Mouse (Mus musculus) ovary, postnatal 10 days (tissue): ENCODE measurements around the gene Nsmce1.
A peak's percentile ranks its signal among the peaks of the same experiment; 100 is the strongest.

Experiments
- DNase-seq: peaks from one replicate; pipeline ENCODE4 v3.0.0; 2022; ENCODE audit warnings: low spot score

Nsmce1 gene

DNA sequence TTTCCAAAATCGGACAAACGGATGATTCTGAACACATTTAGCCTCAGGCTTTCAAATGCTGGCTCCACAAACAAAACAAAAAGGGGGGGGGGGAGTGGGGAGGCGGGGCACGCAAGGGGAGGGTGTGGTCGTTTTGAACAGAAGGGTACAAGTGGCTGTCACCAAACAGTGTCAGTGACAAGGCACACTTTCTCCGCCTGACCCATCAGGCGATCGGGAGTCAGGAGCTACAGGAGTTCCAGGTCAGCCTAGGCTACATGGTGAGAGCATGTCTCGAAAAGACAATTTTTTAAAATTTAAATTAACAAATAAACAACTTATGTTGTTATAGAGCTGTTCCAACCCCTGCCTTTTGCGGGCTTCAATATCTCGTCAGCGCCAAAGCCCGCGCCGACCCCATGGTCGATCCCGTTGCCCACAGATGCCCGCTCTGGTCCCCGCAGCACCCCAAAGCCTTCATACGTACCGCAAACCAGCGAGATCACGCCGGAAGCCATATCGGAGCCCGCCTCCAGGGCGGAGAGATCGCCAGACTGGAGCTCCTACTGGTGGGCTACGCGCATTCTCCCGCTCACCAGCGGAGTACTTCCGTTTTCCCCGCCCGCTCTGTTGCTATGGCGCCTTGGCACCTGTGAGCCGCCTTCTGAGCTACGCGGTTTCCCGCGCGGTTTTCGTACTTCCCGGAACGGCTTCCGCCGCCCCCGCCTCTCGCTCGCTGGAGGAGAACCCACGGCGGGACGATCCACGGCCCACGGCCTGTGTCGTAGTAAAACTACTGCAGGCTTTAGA is at the start of gene Nsmce1:
Gene Nsmce1 (minus strand): TSS at position 650 of the 789 bp plus-strand sequence.
- DNase-seq: peak; percentile 77

DNA sequence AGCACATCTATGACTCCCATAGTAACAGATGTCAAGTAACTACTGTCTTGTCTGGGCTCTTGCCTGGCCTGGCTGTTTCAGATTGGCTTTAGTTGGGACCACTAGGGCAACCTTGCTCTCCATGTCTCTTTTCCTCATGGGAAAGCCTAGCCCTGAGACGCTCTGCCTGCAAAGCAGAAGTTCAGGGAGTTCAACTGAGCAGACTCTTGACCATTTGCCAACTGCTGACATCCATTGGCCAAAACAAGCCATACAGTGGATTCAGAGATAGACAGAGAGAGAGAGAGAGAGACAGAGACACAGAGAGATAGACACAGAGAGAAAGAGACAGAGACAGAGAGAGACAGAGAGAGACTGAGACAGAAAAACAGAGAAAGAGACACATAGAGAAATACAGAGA is 49.6 kb upstream of the Nsmce1 start:
- DNase-seq: no peak

DNA sequence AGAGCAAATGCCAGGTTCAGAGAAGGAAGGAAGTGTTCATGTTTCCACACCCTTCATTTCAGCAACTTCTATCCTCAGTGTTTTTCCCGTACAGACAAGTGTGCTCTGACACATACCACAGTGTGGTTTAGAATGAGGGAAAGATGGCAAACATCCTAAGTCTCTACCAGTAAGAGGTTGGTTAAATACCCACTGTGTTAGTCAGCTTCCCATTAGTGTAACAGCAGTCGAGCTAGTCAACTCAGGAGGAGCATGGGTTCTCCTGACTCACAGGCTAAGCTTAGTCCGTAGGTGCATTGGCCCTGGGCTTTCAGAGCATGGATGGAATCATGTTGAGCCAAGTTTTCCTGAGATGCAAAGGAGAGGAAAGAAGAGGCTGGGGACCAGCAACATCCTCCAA is 48.0 kb upstream of the Nsmce1 start:
- DNase-seq: no peak

DNA sequence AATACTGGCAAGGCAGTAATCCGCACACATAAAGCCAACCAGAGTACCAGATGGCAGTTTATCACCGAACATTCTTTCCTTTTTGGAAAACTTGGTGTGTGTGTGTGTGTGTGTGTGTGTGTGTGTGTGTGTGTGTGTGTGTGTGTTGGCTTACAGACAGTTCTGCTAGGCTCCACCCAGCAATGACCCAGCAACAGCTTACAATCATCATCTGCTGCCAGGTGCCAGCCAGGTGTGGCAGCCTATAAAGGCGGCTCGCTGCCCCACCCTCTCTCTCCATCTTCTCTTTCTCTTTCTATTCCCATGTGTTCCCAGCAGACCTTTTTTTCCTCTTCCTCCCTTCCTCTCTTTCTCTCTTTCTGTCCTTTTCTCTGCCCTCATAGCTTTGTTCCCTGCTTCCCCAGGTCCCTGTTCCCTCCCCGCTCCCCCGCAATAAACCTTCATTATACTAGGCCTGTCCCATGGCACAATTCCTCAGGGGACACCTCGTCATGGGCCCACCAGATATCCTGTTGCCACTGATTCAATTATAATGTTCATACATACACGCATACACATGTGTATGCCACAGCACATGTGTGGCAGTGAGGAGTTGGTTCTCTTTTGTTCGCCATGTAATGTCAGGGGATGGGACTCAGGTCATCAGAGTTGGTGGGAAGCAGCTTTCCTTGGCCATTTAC is 36.6 kb upstream of the Nsmce1 start:
- DNase-seq: no peak

DNA sequence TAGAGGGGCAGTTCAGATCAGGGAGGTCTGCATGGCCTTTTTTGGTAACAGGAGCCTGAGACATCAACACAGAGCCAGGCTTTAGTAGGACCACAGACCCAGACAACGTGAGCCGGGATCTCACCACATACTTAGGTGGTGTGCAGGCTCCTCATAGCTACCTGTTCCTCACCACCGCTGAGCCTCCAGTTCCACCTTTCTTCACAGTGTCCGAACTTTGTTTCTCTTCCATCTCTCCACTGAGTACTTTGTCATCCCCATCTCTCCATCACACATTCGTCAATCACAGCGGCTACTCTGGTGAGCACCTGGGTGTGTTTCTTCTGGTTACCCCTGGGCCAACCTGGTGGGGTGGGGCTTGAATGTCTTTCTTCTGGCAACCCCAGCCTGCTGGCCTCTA is 35.8 kb upstream of the Nsmce1 start:
- no peak for DNase-seq

GRCm38 (mm10) chr7:125523051-125523450 is 31.7 kb upstream of the Nsmce1 start:
- DNase-seq: no peak

DNA sequence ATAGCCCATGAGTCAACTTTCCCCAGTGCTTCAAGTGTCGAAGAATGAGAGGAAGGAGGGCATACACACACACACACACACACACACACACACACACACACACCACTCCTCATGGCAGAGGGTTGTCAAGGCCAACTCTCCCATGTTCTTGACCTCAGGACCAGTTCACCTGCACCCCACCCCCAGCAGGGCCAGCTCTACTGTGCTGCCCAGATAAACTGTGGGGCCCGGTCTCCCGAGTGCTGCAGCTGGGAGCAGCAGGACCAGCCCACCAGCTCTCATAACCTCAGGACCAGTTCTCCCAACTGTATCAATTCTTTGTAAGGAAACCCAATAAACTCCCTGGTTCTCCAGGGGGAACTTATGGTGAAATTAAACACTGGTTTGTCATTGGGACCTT is 28.3 kb upstream of the Nsmce1 start:
- no peak for DNase-seq

GRCm38 (mm10) chr7:125517470-125517869 is 26.1 kb upstream of the Nsmce1 start:
- DNase-seq: no peak

DNA sequence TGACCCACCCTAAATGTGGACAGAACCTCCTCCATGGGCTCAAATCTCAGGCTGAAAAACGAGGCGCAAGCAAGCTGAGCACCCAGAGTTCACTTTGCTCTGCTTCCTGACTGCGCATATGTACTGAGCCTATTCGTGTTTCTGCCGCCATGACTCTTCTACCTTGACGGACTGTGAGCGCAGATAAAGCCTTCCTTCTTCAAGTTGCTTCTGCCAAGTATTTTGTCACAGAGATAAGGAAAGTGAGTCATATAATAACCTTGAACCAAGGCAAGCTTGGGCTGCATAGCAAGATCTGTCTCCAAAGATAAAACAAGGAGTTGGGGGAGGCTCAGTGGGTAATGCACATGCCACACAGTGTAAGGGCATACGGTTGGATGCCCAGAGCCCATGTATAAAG is 25.3 kb upstream of the Nsmce1 start:
- no peak for DNase-seq

DNA sequence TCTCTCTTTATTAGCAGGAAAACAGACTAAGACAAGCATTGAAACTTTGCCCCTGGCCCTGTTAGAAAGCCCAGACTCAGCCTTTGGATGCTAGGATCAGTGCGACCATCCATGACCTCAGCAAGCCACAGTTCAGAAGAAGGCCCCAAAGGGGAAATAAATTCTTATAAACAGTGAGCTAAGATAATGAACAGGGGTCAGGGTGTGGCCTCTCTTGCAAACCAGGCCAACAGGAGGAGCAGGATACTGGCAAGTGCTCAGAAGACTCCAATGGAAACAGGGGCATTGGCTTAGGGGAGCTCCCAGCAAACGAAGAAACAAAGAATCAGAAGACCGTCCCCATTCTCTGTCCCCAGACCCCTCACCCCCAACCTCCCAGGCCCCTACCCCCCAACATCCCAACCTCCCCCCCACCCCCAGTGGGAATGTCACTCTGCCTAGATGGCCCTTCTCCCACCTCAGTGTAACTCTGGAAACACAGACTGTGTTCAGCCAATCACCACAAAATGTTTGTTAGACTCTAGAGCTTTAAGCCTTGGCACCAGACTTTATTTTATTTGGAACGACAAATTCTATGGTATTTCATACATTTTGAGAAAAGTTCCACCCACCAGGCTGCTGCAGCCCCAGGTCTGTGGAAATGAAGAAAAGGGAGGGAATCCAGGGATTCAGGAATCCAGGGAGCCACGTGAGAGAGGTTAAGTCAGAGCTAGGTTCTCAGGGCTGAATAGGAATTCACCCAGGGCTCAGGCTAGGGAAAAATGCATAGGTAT is 23.9 kb upstream of the Nsmce1 start:
- DNase-seq: no peak

DNA sequence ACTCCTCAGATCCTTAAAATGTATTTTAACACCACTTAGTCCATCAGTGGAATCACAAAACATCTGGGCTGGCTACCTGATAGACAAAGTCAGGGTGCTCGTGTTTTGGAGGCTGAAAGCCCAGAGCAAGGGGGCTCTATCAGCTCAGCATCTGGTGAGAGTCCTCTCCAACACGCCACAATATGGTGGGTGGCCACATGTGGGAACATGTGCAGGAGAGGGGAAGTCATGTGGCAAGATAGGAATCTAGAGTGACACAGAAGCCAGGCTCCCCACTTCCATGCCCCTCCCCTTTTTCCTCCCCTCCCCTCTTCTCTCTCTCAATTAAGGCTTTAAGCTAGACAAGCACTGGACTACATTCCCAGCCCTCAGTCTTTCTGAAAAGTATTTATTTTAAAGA is 20.5 kb upstream of the Nsmce1 start:
- DNase-seq: no peak

DNA sequence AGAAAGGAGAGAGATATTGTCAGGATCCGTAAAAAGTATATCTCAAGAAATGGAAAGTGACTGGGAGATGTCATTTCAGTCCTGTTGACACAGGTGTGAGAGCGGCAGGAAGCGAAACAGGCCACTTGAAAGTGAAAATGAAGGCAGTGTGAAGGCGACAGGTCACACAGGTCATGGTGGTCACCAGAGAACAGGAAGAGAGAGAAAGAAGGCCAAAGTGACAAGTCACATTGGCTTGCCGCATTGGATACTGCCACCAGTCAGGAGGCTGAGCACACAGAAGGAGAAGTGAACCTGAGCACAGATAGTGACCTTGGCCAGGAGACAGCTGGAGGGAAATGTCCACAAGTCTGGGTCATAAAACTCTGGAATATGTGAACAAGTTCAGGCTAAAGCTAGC is 20.0 kb upstream of the Nsmce1 start:
- DNase-seq: no peak

DNA sequence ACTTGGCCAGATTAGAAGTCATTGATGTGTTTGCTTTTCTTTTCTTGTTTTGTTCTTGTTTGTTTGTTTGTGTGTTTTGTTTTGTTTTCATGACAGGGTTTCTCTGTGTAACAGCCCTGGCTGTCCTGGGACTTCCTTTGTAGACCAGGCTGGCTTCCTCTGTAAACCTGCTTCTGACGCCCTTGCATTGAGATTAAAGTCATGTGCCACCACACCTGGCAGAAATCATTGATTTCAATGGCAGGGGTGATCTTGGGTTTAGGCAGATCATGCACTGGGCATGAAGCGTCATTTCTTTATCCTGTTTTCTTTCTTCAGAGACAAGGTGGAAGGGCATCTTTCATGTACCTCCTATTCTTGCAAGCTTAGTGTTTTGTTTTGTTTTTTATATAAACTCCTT is 15.9 kb upstream of the Nsmce1 start:
- no peak for DNase-seq

GRCm38 (mm10) chr7:125505568-125505967 is 14.2 kb upstream of the Nsmce1 start:
- no peak for DNase-seq

- no peak for DNase-seq
These were observed 13.2 kb upstream of the Nsmce1 start for GRCm38 (mm10) chr7:125504618-125505017.

DNA sequence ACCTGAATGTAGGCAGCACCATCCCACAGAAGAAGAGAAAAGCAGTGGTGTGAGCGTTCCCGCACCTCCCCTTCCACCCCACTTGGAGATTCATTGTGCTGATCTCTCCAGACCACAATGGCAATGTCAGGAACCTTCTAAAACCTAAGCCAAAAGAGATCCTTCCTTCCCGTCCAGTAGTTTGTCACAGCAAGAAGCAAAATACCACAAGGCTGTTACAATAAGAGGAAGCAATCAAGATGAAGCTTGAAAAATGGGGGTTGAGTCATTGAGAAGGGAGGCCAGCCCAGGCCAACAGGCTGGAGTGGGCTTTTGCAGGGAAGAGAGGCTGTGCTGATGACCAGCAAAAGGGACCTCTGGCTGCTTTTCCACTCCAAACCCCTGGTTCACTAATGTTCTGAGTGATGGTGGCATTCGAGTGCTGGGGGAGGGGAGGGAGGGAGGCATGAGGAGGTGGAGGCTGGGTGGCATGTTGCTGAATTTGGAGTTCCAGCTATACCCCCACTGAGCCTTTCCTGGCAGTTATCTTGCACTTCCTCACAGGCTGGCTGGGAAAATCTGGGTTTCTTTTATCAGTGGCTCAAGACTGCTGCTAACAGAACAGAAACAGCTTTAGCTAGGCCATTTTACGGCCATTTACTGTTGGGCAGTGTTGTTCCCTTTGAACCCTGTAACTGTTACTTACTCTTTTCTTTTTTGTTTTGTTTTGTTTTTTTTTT is 12.1 kb upstream of the Nsmce1 start:
- no peak for DNase-seq

DNA sequence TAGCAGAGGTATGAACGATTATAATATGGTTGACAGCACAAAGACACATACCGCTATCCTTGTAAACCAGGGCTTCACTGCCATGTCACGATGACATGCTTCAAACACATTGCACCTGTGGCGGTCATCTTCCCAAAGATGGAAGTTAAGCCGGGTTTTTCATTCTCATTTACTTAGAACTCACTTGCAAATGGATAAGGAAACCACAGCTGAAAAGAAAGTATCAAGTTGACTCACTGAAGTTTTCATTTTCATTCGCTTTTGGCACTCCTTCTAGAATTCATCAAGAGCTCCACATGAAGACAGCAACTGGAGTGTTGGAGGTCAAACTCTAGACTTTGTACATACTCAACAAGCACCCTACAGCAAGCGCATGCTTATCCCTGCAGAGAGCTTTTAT is 9.5 kb upstream of the Nsmce1 start:
- DNase-seq: no peak

DNA sequence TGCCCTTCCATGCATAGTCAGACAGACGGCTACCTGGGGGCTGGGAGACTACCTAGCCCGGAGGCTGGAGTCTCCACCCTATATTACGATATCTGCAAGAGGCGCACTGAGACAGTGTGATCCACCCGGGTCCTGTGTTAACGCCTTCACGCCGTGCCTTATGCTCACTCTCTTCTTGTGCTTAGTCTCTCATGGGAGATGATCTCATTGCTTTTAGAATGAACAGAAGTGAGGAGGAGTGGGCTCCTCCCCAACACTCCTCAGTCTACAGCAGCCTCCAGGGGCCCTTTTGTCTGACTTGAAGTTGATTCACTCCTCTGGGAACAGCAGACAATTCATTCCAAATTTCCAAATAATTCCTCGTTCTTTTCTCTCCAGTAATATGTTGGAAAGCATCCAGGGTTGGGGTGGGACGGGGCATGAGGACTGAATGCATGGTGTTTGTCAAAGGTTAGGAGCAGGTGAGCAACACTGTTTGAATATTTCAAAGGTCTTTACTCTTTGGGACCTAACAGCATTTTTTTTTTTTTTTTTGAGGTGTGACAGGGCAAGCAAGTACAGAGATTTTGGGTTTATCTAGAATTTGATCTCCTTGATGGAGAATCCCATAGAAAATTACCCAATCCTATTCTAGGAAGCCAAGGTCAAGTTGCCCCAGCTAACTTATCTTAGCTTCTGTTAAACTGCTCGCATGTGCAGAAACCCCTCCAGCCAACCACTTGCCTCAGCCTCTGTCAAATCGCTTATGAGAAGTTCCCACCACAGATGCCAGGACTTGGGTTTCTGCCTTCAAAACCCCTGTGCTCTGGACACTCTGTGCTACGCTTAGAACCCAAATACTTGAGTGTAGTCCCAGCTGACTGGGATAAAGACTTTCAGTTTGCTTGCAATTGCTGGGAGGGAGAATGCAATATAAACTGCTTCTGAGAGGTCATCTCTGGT is 8.8 kb upstream of the Nsmce1 start:
- no peak for DNase-seq

DNA sequence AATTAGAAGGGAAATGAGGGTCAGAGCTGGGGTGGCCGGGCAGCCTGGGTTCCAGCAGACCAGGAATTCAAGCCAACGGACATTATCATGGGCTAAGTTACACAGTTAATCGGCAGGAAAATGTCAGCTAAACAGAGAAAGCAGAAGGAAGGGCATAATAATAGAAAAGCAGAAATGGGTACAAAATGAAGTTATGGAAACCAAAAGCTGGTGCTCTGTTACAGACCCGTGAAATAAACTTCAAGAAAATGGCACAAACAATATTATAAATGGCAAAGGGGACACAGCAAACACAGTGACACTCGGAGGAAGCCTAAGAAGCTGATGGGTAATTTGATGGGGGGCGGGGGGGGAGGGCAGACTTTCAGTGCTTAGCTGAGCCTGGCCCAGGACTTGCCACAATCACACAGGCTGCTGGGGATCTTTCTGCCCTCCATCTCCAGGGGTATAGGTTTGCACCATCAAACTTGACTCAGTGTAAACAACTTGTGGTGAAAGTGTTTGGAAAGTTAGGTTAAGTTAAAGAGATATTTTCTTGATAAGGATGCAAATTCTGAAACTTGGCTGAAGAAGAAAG is 4.6 kb upstream of the Nsmce1 start:
- DNase-seq: no peak

GRCm38 (mm10) chr7:125492551-125492950 is 1.2 kb upstream of the Nsmce1 start:
- DNase-seq: no peak

GRCm38 (mm10) chr7:125491760-125492159 is 364 bp upstream of the Nsmce1 start:
- DNase-seq: no peak
